Mouse (Mus musculus): ENCODE measurements around the gene Slc4a2. TPM values are rescaled to one million over a fixed set of nuclear protein-coding genes. Genes with fewer than 3 reads are reported as not detected.

Gene Slc4a2
- polyA plus RNA-seq, 1 experiment from 2014 or later, result 41.0 TPM

DNA sequence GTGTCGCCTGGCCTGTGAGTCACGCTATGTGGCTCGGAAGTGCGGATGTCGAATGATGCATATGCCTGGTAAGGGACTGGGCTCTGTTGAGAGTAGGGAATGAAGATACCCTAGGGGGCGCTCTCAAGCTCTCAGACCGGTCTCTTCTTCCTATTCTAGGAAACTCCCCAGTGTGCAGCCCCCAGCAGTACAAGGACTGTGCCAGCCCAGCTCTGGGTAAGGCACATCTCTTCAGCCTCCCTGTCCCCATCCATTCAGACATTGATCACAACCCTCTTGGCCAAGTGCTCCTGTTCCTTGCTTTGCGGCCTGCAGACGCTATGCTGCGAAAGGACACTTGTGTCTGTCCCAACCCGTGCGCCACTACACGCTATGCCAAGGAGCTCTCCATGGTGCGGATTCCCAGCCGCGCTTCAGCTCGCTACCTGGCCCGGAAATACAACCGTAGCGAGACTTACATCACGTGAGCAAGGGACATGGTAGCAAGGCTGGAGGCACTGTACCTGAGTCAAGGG is 7.4 kb upstream of the Slc4a2 start:
- Histone ChIP-seq H3K4me3 (no peak overlapping the region), H3K9me3 (no peaks in the 10 kb centered on the region), H3K27me3 (no peaks in the 10 kb centered on the region), H3K9ac (no peak overlapping the region), H3K4me2 (peak overlapping the region; percentile 28), H3K27ac (no peak overlapping the region), H3K4me1 (peaks cover 37% of the 10 kb centered on the region), H3K36me3 (peaks cover 36% of the 10 kb centered on the region)
- WGBS, result 2% methylated on average over 21 of the region's 21 CpGs
- 0 out of 2 replicates have a peak, but pooled peaks have one; percentile 2 for ATAC-seq (ENCODE audit: insufficient number of reproducible peaks, insufficient read depth, low FRiP score, low TSS enrichment, low read depth)

DNA sequence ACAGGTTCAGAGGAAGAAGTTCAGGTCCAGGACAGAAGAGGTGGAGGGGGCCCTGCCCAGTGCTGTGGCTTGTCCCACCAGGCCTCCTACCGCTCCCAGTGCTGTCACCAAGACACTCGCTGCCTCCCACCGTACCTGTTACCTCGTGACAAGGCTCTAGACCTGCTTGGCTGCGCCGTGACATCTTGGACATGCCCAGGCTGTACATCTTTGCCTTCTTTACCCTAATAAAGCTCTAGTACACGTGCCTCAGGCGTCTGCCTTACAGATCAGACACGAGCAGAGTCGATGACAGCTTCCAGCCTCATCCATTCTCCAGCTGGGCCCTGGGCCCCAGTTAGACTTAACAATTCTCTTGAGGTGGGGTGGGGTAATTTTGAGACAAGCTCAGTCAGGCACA is 6.0 kb upstream of the Slc4a2 start:
- peaks cover 42% of the 10 kb centered on the region for H3K4me1 ChIP-seq
- 82% methylated on average over 10 of the region's 10 CpGs for WGBS

DNA sequence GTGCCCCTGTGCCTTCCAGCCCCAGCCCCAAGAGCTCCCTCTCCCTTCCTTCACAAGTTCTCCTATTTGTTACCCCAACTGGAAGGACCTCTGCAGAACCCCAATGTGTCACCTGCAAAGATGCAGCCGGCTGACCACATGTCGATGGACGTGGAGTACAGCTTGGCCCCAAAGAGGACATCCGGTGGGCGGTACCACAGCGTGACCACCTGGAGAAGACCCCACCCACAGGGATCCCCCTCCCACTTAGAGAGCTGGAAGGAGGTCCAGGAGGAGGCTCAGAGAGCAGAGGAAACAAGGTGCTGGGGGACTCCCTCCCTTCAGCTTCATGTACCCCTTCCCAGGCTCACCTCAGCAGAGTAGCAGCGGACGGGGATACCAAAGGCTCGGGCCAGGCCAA is 3.3 kb upstream of the Slc4a2 start:
- Histone ChIP-seq H3K4me1 (peaks cover 36% of the 10 kb centered on the region), H3K9ac (no peak overlapping the region), H3K27me3 (no peaks in the 10 kb centered on the region), H3K36me3 (peaks cover 43% of the 10 kb centered on the region), H3K27ac (no peak overlapping the region), H3K9me3 (no peaks in the 10 kb centered on the region), H3K4me3 (no peak overlapping the region), H3K4me2 (no peak overlapping the region)
- no peak for ATAC-seq (ENCODE audit: insufficient number of reproducible peaks, insufficient read depth, low FRiP score, low TSS enrichment, low read depth)
- WGBS, result 86% methylated on average over 9 of the region's 9 CpGs

More for the DNA sequence above, 6.0 kb upstream of the Slc4a2 start:
- H3K4me3 ChIP-seq, result no peak overlapping the region
- no peak overlapping the region for H3K9ac ChIP-seq
- no peak overlapping the region for H3K27ac ChIP-seq
- no peak for ATAC-seq (ENCODE audit: insufficient number of reproducible peaks, insufficient read depth, low FRiP score, low TSS enrichment, low read depth)
- H3K4me2 ChIP-seq, result no peak overlapping the region
- no peaks in the 10 kb centered on the region for H3K27me3 ChIP-seq
- peaks cover 43% of the 10 kb centered on the region for H3K36me3 ChIP-seq
- H3K9me3 ChIP-seq, result no peaks in the 10 kb centered on the region

DNA sequence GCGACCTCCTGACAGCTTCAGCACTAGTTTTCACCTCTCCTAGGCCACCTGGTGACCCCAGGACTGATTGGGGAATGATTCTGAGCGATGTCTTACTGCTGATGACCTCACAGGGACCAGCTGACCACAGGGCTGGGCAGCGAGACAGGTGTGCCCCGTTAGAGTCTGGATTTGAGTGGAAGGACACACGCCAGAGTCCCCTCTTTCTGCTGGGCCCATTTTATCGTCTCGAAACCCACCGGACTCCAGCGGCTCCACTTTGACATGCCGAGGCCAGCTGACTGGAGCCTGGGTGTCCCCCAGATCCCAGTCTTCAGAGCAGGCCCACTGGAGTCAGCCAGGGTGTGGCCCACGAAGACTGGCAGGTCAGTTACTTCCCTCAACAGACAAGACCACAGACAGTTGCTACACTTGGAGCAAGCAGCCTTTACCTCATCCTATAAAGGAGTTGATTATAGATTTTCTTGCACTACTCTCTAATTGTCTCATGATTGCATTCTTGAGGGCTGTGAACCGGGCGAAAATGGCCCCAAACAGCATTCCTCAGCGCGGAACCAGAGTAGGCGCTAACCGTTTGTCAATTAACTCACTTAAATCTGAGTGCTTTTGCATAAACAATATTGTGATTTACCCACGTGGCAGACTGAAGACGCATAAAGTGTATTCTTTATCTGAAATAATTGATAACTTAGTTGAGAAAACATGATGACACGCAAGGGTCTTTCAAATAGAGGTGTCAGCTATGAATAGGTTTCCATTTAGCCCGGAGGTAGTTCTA is 556 bp downstream of the Slc4a2 start:
- H3K27me3 ChIP-seq, result no peaks in the 10 kb centered on the region
- H3K4me3 ChIP-seq, result peak overlapping the region; percentile 71
- no peak for ATAC-seq (ENCODE audit: insufficient number of reproducible peaks, insufficient read depth, low FRiP score, low TSS enrichment, low read depth)
- H3K27ac ChIP-seq, result peak overlapping the region; percentile 92
- H3K36me3 ChIP-seq, result peaks cover 30% of the 10 kb centered on the region
- 10% methylated on average over 21 of the region's 21 CpGs for WGBS
- peaks cover 55% of the 10 kb centered on the region for H3K4me1 ChIP-seq
- no peaks in the 10 kb centered on the region for H3K9me3 ChIP-seq
- H3K9ac ChIP-seq, result peak overlapping the region; percentile 85
- peak overlapping the region; percentile 85 for H3K4me2 ChIP-seq

DNA sequence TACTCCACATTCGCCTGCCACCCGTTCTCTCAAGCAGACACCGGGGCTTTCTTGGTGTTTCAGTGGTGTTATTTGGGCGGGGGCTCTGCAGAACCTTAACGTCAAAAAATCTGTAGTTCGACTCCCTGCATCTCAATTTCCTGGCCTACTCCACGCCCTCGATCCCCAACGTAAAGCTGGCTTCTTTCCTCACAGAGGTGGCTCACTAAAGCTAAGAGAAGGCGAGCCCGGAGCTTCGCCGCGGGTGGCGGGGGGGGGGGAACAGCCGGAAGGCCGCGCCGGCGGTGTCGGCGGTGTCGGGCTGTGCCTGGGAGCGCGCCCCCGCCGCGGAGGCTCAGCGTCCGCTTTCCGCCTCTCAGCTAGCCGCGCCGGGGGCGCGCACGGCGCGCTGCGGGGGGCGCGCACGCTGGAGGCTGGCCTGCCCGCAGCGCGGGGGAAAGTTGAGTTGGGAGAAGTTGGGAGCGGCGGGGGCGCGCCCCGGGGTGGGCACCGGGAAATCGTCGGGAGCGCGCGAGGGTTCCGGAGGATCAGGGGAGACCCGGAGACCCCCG is 1.3 kb downstream of the Slc4a2 start:
- Histone ChIP-seq H3K4me2 (peak overlapping the region; percentile 85), H3K4me3 (peak overlapping the region; percentile 71), H3K9ac (peak overlapping the region; percentile 85), H3K4me1 (peaks cover 52% of the 10 kb centered on the region), H3K9me3 (no peaks in the 10 kb centered on the region), H3K27ac (peak overlapping the region; percentile 92), H3K36me3 (peaks cover 30% of the 10 kb centered on the region), H3K27me3 (no peaks in the 10 kb centered on the region)
- WGBS, result under 1% methylated on average over 56 of the region's 60 CpGs
- ATAC-seq (ENCODE audit: insufficient number of reproducible peaks, insufficient read depth, low FRiP score, low TSS enrichment, low read depth), result no peak

DNA sequence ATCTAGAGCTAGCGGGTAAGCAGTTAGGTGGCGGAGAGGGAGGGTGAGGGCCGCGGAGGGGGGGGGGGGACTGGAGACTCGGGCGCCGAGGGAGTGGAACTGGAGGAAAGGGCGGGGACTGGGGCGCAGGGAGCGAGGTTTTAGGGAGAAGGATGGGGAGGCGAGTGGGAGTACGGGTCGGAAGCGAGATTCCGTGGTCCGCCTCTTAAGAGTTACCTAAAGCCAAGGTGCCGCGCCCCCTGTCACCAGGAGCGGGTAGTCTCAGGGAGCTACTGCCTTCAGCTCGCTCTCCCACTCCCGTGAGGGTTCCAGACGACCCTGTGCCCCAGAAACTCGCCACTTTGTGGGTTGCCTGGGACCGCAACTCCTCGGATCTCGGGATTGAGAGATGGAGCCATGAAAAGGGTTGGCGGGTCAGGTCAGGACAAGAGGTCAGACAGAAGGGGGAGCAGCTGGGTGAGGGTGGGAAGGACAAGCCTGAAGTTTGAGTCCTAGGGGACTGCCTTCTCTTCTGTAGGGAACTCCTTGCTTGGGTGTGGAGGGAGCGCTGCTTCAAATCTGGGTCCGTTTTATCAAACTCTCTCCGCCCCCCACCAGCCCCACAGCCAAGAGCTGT is 1.9 kb downstream of the Slc4a2 start:
- peak; percentile 27; the same call in 1 of the 2 replicates for ATAC-seq (ENCODE audit: insufficient number of reproducible peaks, insufficient read depth, low FRiP score, low TSS enrichment, low read depth)

DNA sequence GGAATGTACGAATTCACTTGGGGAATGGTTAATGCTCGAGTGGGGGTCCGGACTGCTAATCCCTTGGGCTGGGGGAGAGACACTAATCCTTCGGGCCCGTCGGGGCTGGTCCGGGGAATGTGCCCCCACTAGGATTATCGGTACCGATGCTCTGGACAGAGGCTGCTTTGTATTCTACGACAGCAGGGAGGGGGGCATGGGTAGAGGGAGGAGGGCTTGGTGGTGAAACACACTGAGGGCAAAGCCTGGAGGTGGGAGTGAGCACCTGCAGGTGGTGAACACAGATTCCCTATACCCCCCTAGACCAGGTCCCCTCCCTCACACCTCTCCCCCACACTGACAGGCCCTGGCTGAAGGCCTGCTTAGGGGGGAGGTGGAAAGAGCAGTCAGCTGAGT is 2.4 kb downstream of the Slc4a2 start:
- H3K4me2 ChIP-seq, result peak overlapping the region; percentile 85
- peaks cover 52% of the 10 kb centered on the region for H3K4me1 ChIP-seq
- peak overlapping the region; percentile 92 for H3K27ac ChIP-seq
- H3K27me3 ChIP-seq, result no peaks in the 10 kb centered on the region
- peak overlapping the region; percentile 71 for H3K4me3 ChIP-seq
- no peak for ATAC-seq (ENCODE audit: insufficient number of reproducible peaks, insufficient read depth, low FRiP score, low TSS enrichment, low read depth)
- peak overlapping the region; percentile 85 for H3K9ac ChIP-seq
- H3K36me3 ChIP-seq, result peaks cover 30% of the 10 kb centered on the region
- 2% methylated on average over 10 of the region's 10 CpGs for WGBS
- H3K9me3 ChIP-seq, result no peaks in the 10 kb centered on the region

More for the DNA sequence above, 1.9 kb downstream of the Slc4a2 start:
- WGBS, result under 1% methylated on average over 30 of the region's 30 CpGs
- Histone ChIP-seq H3K9ac (peak overlapping the region; percentile 85), H3K4me3 (peak overlapping the region; percentile 71), H3K27ac (peak overlapping the region; percentile 92), H3K4me1 (peaks cover 52% of the 10 kb centered on the region), H3K27me3 (no peaks in the 10 kb centered on the region), H3K9me3 (no peaks in the 10 kb centered on the region), H3K4me2 (peak overlapping the region; percentile 85), H3K36me3 (peaks cover 30% of the 10 kb centered on the region)

DNA sequence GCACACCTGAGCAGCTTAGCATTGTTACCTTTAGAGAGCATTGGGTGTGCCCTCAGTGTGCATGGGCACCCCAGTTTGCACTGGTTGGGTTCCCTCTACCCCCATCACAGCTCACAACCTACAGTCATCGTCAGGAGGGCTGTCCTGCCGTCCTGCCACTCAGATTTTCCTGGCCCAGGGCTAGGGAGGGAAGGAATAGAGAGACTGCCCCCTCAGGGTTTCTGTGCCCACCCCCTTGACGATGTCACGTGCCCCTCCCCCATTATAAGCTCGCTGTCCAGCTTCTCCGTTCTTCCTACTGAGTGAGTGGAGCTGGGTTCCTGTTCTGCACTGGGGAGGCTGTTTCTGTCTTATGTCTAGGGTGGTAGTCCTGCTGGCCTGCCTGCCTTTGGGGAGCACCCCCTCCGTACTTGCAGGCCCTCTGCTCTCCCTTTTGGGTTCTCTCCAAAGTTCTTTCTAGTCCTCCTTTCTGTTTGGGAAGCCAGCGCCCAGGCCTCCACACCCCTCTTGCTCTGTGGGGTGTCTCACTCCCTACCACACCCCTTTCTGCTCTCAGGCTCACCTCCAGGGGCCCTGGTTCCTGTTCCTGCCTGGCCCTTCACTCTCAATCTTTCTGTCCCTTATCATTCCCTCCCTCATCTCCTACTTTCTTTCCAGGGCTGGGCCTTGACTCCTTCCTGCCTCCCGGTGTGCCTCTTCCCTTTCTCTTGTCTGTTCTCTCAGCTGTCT is 3.1 kb downstream of the Slc4a2 start:
- peaks cover 52% of the 10 kb centered on the region for H3K4me1 ChIP-seq
- 0 out of 2 replicates have a peak overlapping the region, but pooled peaks have one; percentile 44 for H3K27ac ChIP-seq
- H3K27me3 ChIP-seq, result no peaks in the 10 kb centered on the region
- peak overlapping the region; percentile 71 for H3K4me3 ChIP-seq
- WGBS, result 10% methylated on average over 9 of the region's 9 CpGs
- peak overlapping the region; percentile 85 for H3K4me2 ChIP-seq
- H3K9ac ChIP-seq, result peak overlapping the region; percentile 85
- peaks cover 30% of the 10 kb centered on the region for H3K36me3 ChIP-seq
- no peaks in the 10 kb centered on the region for H3K9me3 ChIP-seq
- ATAC-seq (ENCODE audit: insufficient number of reproducible peaks, insufficient read depth, low FRiP score, low TSS enrichment, low read depth), result no peak

DNA sequence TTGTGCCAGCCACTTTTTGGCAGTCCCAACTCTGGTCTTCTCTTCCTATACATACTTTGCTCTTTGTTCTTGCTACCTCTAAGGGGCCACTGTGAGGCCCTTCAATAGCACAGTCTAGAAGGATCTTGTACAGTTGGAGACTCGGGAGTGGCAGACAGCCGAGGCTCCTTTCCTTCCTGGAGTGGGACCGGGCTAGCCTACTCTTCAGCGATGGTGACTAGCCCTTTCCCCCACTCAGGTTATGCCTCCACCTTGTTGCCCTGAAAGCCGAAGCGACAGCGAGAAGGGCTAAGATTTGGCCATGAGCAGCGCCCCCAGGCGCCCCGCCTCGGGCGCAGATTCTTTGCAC is 3.6 kb downstream of the Slc4a2 start:
- H3K4me3 ChIP-seq, result peak overlapping the region; percentile 71
- peak overlapping the region; percentile 85 for H3K4me2 ChIP-seq
- 14% methylated on average over 12 of the region's 12 CpGs for WGBS
- peaks cover 50% of the 10 kb centered on the region for H3K4me1 ChIP-seq
- H3K9ac ChIP-seq, result peak overlapping the region; percentile 85
- no peak for ATAC-seq (ENCODE audit: insufficient number of reproducible peaks, insufficient read depth, low FRiP score, low TSS enrichment, low read depth)
- H3K9me3 ChIP-seq, result no peaks in the 10 kb centered on the region
- peaks cover 33% of the 10 kb centered on the region for H3K36me3 ChIP-seq
- H3K27ac ChIP-seq, result 0 out of 2 replicates have a peak overlapping the region, but pooled peaks have one; percentile 44
- no peaks in the 10 kb centered on the region for H3K27me3 ChIP-seq

DNA sequence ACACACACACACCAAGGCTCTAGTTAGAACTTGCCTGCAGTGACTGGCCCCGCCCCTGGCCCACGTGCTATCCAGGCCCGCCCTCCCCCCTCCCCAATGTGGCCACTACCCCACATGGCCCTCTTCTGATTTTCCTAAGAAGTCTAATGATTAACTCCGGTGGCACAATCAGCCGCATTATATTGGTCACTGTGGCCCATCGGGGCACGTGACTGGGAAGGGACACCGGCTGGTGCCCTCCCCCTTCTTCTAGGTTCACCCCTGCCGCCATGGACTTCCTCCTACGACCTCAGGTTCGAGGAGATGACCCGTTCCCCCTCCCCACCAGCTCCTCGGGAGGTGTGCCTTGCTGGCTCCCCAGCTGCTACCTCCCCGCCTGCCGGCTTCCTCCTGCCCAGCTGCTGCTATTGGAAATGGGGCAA is 4.4 kb downstream of the Slc4a2 start:
- no peak for ATAC-seq (ENCODE audit: insufficient number of reproducible peaks, insufficient read depth, low FRiP score, low TSS enrichment, low read depth)
- Histone ChIP-seq H3K36me3 (peaks cover 40% of the 10 kb centered on the region), H3K4me1 (peaks cover 42% of the 10 kb centered on the region), H3K9me3 (no peaks in the 10 kb centered on the region), H3K4me3 (peak overlapping the region; percentile 19), H3K27ac (peak overlapping the region; percentile 28; the same call in 1 of the 2 replicates), H3K9ac (0 out of 2 replicates have a peak overlapping the region, but pooled peaks have one; percentile 85), H3K27me3 (no peaks in the 10 kb centered on the region), H3K4me2 (peak overlapping the region; percentile 85)
- 8% methylated on average over 15 of the region's 15 CpGs for WGBS

DNA sequence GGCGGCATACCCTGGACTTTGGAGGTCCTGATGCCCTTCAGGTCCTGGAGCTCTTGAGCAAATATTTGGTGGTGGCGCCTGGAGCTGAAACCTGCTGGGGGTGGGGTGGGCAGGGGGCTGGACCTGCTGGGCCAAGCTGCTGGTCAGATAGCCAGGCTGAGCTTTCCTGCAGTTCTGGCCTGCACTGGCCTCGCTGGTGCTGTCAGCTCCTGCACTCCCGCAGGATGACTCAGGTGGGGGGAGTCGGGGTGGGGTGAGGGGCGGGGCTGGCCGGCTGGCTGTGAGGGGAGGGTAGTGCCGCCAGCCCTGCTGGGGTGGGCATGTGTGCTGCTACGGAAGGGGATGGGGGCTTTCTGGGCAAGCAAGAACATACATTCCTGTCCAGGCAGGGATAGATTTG is 5.0 kb downstream of the Slc4a2 start:
- peak overlapping the region; percentile 28; the same call in 1 of the 2 replicates for H3K27ac ChIP-seq
- ATAC-seq (ENCODE audit: insufficient number of reproducible peaks, insufficient read depth, low FRiP score, low TSS enrichment, low read depth), result no peak
- H3K9me3 ChIP-seq, result no peaks in the 10 kb centered on the region
- no peak overlapping the region; the same call in 1 of the 2 replicates for H3K9ac ChIP-seq
- H3K4me1 ChIP-seq, result peaks cover 41% of the 10 kb centered on the region
- peak overlapping the region; percentile 85 for H3K4me2 ChIP-seq
- no peaks in the 10 kb centered on the region for H3K27me3 ChIP-seq
- peak overlapping the region; percentile 19; the same call in 1 of the 2 replicates for H3K4me3 ChIP-seq
- peaks cover 46% of the 10 kb centered on the region for H3K36me3 ChIP-seq
- 18% methylated on average over 9 of the region's 9 CpGs for WGBS
